Mouse (Mus musculus) liver (tissue): ENCODE results near the gene Hmox2.

ENCODE experiments used
- DNase-seq: peaks from one replicate; pipeline ENCODE4 v3.0.0-alpha.2; 2020; ENCODE audit warnings: mixed read lengths

Gene Hmox2

GRCm38 (mm10) chr16:4785706-4786105 is 59.5 kb downstream of the Hmox2 start:
- no peak for DNase-seq

- no peak for DNase-seq
Observed at GRCm38 (mm10) chr16:4788176-4788575, 62.0 kb downstream of the Hmox2 start.

DNA sequence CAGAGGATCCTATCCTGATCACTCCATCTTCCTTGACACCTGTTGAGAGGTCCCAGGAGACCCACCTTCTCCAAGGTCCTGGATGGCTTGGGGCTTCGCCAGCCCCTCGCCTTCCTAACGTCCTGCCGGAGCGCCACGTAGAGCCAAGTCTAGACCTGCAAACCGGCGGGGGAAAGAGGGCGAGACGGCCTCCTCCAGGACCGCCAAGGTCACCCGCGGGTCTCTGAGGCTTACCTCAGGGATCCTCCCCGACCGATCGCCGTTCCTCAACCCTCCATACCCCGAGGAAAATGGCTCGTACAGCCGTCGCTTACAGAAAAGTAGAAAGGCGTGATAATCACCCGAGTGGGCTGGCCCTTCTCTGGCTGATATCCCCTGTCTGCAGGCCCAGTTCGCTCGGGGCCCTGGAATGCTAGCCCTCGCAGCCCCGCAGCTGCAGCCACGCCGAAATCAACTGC is 63.2 kb downstream of the Hmox2 start:
- no peak for DNase-seq

DNA sequence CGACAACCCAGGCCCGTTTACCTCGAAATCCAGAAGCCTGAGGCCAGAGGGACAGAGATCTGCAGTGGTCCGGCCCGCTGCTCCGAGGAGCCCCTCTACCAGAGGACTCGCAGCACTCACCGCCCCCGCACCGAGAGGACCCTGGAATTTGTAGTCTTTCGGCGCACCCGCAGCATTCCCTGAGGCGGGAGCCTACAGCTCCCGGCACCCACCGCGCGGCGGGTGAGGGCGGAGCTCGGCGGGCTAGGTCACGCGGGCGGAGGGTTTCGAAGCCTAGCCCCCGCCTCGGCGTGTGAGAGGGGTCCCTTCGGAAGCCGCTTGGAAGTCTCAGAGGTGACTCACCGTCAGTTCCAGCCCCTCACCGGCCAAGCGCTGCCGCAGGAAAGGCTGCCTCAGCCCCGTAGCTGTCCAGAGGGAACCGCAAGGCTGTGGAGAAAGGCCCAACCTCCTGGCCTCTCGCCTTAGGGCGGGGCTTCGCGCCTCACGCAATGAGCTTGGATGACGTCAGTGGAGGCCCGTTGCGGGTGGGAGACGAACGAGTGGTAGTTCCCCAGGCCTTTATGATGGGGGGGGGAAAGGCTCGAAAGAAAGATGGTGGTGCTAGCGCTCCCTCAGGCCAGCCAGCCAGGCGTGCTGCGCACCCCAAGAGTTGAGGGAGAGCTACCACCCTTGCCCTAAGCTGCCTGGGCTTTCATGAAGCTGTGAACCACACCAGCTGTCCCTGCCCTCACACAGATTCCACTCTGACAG is 63.8 kb downstream of the Hmox2 start, which contains the start of gene Cdip1:
Gene Cdip1, minus strand, starts transcription at position 483 of the 750 bp plus-strand sequence.
- DNase-seq, result peak; percentile 91

- no peak for DNase-seq
Observed at GRCm38 (mm10) chr16:4791332-4791731, 65.2 kb downstream of the Hmox2 start.

GRCm38 (mm10) chr16:4796631-4797030 is 70.5 kb downstream of the Hmox2 start:
- no peak for DNase-seq
